Comparison of ENCODE assay signal across 9 mouse cellular contexts in the genomic region with DNA sequence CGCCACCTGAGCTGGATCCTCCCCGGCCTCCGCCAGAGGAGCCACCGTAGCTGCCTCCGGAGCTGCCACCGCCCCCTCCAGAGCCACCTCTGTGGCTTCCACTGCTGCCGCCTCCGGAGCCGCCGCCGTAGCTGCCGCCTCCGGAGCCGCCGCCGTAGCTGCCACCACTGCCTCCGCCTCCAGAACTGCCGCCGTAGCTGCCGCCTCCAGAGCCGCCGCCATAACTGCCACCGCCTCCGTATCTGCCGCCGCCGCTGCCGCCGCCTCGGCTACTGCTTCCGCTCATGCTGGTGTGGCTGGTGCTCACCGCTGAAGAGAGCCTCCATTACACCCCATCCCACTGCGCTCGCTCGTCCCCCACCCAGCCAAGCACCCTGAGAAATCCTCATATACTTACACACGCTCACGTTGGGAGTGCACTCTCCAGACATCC. TPM values are rescaled to one million over a fixed set of nuclear protein-coding genes. Genes with fewer than 3 reads are reported as not detected.
DNase-seq lines count a peak whose midpoint lies in the region; ATAC-seq lines count a peak whose summit lies in the region.
"Had no signal": no experiment of that assay in that cellular context is flagged by ENCODE, and none has a peak within 500 bp of the region (broad histone marks: within the 10 kb centered on the region; RNA-seq: fewer than 3 reads in every experiment).

No protein-coding gene starts in this region.

- H3K9ac ChIP-seq in limb, embryonic 12.5 days (replicated peaks), result peak overlapping the region; percentile 73
- H3K9ac ChIP-seq in stomach, embryonic 14.5 days (replicated peaks; ENCODE audit: low read depth, low read length), result peak overlapping the region; percentile 58

- no peaks in the 10 kb centered on the region for H3K4me1 ChIP-seq in brown adipose tissue, adult 24 weeks (ENCODE audit: control insufficient read depth, insufficient read depth, insufficient read length, low read length)
- peaks cover 6% of the 10 kb centered on the region for H3K4me1 ChIP-seq in limb, embryonic 12.5 days (replicated peaks)
- H3K4me1 ChIP-seq in midbrain, embryonic 10.5 days, result peaks cover 16% of the 10 kb centered on the region
- H3K4me1 ChIP-seq in stomach, embryonic 14.5 days (ENCODE audit: control insufficient read depth, insufficient read depth, low read length), result no peaks in the 10 kb centered on the region

- DNase-seq in cerebellum, adult 9-11 months, result no peak
- peak; percentile 32 for DNase-seq in kidney, adult 18-20 months
- peak; percentile 68 for DNase-seq in midbrain, embryonic 10.5 days (ENCODE audit: low spot score)

- peaks cover 58% of the 10 kb centered on the region for H3K27me3 ChIP-seq in limb, embryonic 12.5 days
- peaks cover 44% of the 10 kb centered on the region for H3K27me3 ChIP-seq in midbrain, embryonic 10.5 days (ENCODE audit: low read depth, poor library complexity, severe bottlenecking)
- 0 out of 2 replicates have a peak, but pooled peaks cover 4% of the 10 kb centered on the region for H3K27me3 ChIP-seq in stomach, embryonic 14.5 days (ENCODE audit: control insufficient read depth, insufficient read depth, low read length)

- H3K9me3 ChIP-seq in limb, embryonic 12.5 days, result no peaks in the 10 kb centered on the region
- H3K9me3 ChIP-seq in midbrain, embryonic 10.5 days (replicated peaks), result no peaks in the 10 kb centered on the region
- no peaks in the 10 kb centered on the region for H3K9me3 ChIP-seq in stomach, embryonic 14.5 days (ENCODE audit: control insufficient read depth, low read depth, low read length)

- no peaks in the 10 kb centered on the region for H3K36me3 ChIP-seq in limb, embryonic 12.5 days
- no peaks in the 10 kb centered on the region for H3K36me3 ChIP-seq in midbrain, embryonic 10.5 days
- no peaks in the 10 kb centered on the region for H3K36me3 ChIP-seq in stomach, embryonic 14.5 days (ENCODE audit: control insufficient read depth, insufficient read depth, low read length)

- H3K27ac ChIP-seq in brown adipose tissue, adult 24 weeks (replicated peaks; ENCODE audit: low read depth, low read length), result no peak overlapping the region
- H3K27ac ChIP-seq in limb, embryonic 12.5 days, result 0 out of 2 replicates have a peak overlapping the region, but pooled peaks have one; percentile 12
- H3K27ac ChIP-seq in midbrain, embryonic 10.5 days (replicated peaks), result peak overlapping the region; percentile 90
- peak overlapping the region; percentile 58; the same call in 1 of the 2 replicates for H3K27ac ChIP-seq in stomach, embryonic 14.5 days (ENCODE audit: low read length)

- ATAC-seq in cerebellum, adult (ENCODE audit: insufficient number of reproducible peaks, low FRiP score, low TSS enrichment), result peak; percentile 54; the same call in 1 of the 2 replicates
- ATAC-seq in frontal cortex, adult (ENCODE audit: low TSS enrichment), result peak; percentile 88
- no peak for ATAC-seq in limb, embryonic 12.5 days (ENCODE audit: insufficient number of reproducible peaks, insufficient read depth, low FRiP score, low TSS enrichment, low read depth)
- peak; percentile 44; the same call in 1 of the 2 replicates for ATAC-seq in stomach, embryonic 14.5 days (ENCODE audit: insufficient number of reproducible peaks, insufficient read depth, low FRiP score, low read depth)

- WGBS in limb, embryonic 12.5 days, result under 1% methylated on average over 37 of the region's 37 CpGs
- WGBS in midbrain, embryonic 10.5 days, result under 1% methylated on average over 37 of the region's 37 CpGs
- under 1% methylated on average over 29 of the region's 37 CpGs for WGBS in stomach, embryonic 14.5 days

- peak overlapping the region; percentile 40 for H3K4me3 ChIP-seq in brown adipose tissue, adult 24 weeks (ENCODE audit: insufficient read depth, low read depth, low read length)
- peak overlapping the region; percentile 56 for H3K4me3 ChIP-seq in limb, embryonic 12.5 days (replicated peaks)
- H3K4me3 ChIP-seq in midbrain, embryonic 10.5 days, result peak overlapping the region; percentile 66
- peak overlapping the region; percentile 50 for H3K4me3 ChIP-seq in stomach, embryonic 14.5 days (ENCODE audit: low read depth, low read length)

- peak overlapping the region; percentile 81 for H3K4me2 ChIP-seq in limb, embryonic 12.5 days
- H3K4me2 ChIP-seq in stomach, embryonic 14.5 days (replicated peaks; ENCODE audit: low read depth, low read length), result peak overlapping the region; percentile 91

RNA-seq across cellular contexts. Expression of a gene that starts 4.6 kb away (rescaled TPM):
- 0.63 TPM in 1 of 2 replicates, not detected in the other for polyA plus RNA-seq in brown adipose tissue, adult 24 weeks (2012; ENCODE audit: insufficient read depth, insufficient read length, missing spikeins)
- polyA plus RNA-seq in limb, embryonic 12.5 days (2016; fragmentation: Nextera tagmentation; extraction: Ambion mirVana), result 1.5 and 2.0 TPM in 2 replicates
- polyA plus RNA-seq in midbrain, embryonic 10.5 days (2016; fragmentation: Nextera tagmentation; extraction: Ambion mirVana), result 1.1 and 1.2 TPM in 2 replicates
- polyA plus RNA-seq in stomach, embryonic 14.5 days (2014; fragmentation: Nextera tagmentation; extraction: Ambion mirVana), result 1.4 and 1.9 TPM in 2 replicates

RNA-seq across cellular contexts. Expression of a gene that starts 23.5 kb away (rescaled TPM):
- polyA plus RNA-seq in brown adipose tissue, adult 24 weeks (2012; ENCODE audit: insufficient read depth, insufficient read length, missing spikeins), result 1.1 and 2.2 TPM in 2 replicates
- polyA plus RNA-seq in limb, embryonic 12.5 days (2016; fragmentation: Nextera tagmentation; extraction: Ambion mirVana), result not detected in 2 replicates
- polyA plus RNA-seq in midbrain, embryonic 10.5 days (2016; fragmentation: Nextera tagmentation; extraction: Ambion mirVana), result not detected in 2 replicates
- 0.13 and 0.14 TPM in 2 replicates for polyA plus RNA-seq in stomach, embryonic 14.5 days (2014; fragmentation: Nextera tagmentation; extraction: Ambion mirVana)
- polyA plus RNA-seq: large intestine, adult 2 months had no signal

RNA-seq across cellular contexts. Expression of a gene that starts 28.0 kb away (rescaled TPM):
- not detected in 2 replicates for polyA plus RNA-seq in brown adipose tissue, adult 24 weeks (2012; ENCODE audit: insufficient read depth, insufficient read length, missing spikeins)
- polyA plus RNA-seq in limb, embryonic 12.5 days (2016; fragmentation: Nextera tagmentation; extraction: Ambion mirVana), result 0.13 and 0.15 TPM in 2 replicates
- polyA plus RNA-seq in midbrain, embryonic 10.5 days (2016; fragmentation: Nextera tagmentation; extraction: Ambion mirVana), result not detected in 2 replicates
- not detected in 2 replicates for polyA plus RNA-seq in stomach, embryonic 14.5 days (2014; fragmentation: Nextera tagmentation; extraction: Ambion mirVana)
- polyA plus RNA-seq: large intestine, adult 2 months had no signal

RNA-seq across cellular contexts. Expression of a gene that starts 43.8 kb away (rescaled TPM):
- polyA plus RNA-seq in brown adipose tissue, adult 24 weeks (2012; ENCODE audit: insufficient read depth, insufficient read length, missing spikeins), result not detected in 2 replicates
- not detected in 2 replicates for polyA plus RNA-seq in limb, embryonic 12.5 days (2016; fragmentation: Nextera tagmentation; extraction: Ambion mirVana)
- polyA plus RNA-seq in midbrain, embryonic 10.5 days (2016; fragmentation: Nextera tagmentation; extraction: Ambion mirVana), result 0.07 TPM in 1 of 2 replicates, not detected in the other
- polyA plus RNA-seq in stomach, embryonic 14.5 days (2014; fragmentation: Nextera tagmentation; extraction: Ambion mirVana), result not detected in 2 replicates
- polyA plus RNA-seq: large intestine, adult 2 months had no signal

RNA-seq across cellular contexts. Expression of a gene that starts 46.7 kb away (rescaled TPM):
- polyA plus RNA-seq in brown adipose tissue, adult 24 weeks (2012; ENCODE audit: insufficient read depth, insufficient read length, missing spikeins), result not detected in 2 replicates
- polyA plus RNA-seq in limb, embryonic 12.5 days (2016; fragmentation: Nextera tagmentation; extraction: Ambion mirVana), result not detected in 2 replicates
- polyA plus RNA-seq in midbrain, embryonic 10.5 days (2016; fragmentation: Nextera tagmentation; extraction: Ambion mirVana), result not detected in 2 replicates
- not detected in 2 replicates for polyA plus RNA-seq in stomach, embryonic 14.5 days (2014; fragmentation: Nextera tagmentation; extraction: Ambion mirVana)
